Mouse (Mus musculus) CD4-positive, CD25-positive, alpha-beta regulatory T cell, adult 9 weeks (primary cell): Measurements from ENCODE around the gene Cers5. TPM values are rescaled to one million over a fixed set of nuclear protein-coding genes. Genes with fewer than 3 reads are reported as not detected.

Experiments used
- polyA plus RNA-seq: library from polyadenylated mRNA; unstranded; fragments of 100-300 nt; shearing (Covaris generic); gene quantifications from one replicate; pipeline ENCODE4 v1.2.1, GENCODE M21; 2017

The Cers5 gene
- polyA plus RNA-seq: 68.0 TPM

DNA sequence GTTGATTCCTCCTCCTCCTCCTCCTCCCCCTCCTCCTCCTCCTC, at the start of gene Cers5:
TSS of gene Cers5 (minus strand) at position 5 of the 44 bp plus-strand sequence.

DNA sequence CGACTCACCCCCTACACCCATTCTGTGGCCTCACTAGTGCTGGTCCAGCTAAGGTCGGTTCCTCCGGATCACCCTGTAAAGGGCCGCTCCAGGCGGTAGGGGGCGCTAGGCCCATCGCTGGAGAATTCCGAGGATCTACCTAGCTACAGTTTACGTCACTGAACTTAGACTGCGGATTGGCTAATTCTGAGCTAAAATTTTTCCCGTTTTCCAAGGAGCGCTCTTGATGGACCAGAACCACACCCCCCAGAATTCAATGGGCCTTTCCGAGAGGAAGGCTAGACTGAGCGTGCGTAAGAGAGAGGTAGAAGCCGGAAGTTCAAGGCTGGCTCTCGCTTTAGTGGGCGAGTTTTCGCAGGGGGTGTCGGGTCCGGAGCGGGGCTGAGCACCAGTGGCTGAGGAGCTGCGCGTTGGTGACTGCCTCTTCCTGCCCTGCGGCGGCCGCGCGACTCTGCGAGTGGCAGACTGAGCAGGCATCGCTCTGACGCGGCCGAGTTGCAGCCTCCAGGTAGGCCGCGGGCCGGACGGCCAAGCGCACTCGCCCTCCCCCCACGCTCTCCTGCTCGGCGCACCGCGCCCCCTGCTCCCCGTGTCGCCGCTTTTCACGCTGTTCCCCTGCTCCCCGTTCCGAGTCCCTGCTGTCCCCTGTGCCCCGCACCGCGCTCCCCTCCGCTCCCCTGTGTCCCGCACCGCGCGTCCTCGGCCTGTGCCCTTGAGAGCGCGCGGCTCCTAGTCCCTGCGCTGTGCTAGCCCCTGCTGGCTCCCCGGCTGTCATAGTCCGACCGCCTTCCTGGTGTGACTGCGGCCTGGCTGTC, 47.1 kb downstream of the Cers5 start, which contains the start of gene Cox14:
TSS of gene Cox14 (plus strand) at position 278 of the 815 bp plus-strand sequence.

DNA sequence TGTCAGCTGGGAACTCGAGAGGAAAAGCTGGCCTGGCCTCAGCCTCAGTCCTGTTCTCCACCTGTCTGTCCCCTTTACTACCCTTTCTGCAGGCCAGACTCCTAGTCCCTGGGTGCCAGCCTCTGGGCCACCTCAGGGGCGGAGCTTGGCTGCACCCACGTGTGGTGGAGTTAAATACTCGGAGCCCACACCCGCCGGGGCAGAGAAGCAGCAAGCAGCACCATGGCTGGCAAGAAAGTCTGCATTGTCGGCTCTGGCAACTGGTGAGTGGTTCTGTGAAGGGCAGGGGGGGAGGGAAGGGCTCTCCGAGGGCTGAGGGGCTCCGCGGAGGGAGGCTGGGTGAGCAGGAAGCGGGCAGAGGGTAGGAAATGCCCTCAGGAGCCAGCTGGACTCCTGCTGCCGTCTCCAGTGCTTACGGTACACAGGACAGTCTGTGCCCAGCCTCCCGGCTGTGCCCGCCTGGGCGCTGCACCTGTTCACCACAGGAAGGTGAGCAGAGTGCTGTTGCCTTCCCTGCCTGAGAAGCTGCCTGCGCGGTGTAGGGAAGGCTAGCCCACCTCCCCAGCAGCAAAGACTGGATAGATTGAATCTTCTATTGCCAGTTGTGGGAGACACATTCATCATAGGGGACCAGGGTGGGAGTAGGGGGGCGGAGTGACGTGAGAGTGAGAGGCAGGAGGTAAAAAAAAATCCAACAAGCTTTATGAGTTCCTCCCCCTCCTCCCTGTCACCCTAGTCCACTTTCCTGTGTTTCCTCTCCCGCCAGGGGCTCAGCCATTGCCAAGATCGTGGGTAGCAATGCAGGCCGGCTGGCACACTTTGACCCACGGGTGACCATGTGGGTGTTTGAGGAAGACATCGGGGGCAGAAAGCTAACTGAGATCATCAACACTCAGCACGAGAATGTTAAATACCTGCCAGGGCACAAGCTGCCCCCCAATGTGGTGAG, 55.0 kb downstream of the Cers5 start, which contains the start of gene Gpd1:
TSS of gene Gpd1 (plus strand) at position 130 of the 949 bp plus-strand sequence.

DNA sequence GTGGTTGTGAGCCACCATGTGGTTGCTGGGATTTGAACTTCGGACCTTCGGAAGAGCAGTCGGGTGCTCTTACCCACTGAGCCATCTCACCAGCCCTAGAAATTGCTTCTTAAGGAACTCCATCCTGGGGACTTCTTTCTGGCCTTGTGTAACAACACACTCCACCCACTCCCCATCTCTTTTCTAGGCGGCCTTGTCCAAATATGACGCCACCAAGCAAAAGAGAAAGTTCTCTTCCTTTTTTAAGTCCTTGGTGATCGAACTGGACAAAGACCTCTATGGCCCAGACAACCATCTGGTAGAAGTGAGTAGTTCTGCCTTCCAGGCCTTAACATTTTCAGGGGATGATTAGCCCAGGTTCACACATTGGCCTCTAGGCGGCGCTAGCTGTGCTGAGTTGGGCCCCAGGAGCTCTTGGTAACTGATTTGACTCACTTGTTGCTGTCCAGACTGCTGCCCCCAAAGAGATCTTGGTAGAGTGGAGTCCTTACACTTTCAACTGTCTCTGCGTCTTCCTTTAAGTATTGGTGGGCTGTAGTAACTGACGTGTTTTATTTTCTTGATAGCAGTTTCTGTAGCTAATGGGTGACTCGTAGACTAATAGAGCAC, 67.1 kb downstream of the Cers5 start, which contains the start of gene Gm17349:
TSS of gene Gm17349 (minus strand) at position 51 of the 609 bp plus-strand sequence.

DNA sequence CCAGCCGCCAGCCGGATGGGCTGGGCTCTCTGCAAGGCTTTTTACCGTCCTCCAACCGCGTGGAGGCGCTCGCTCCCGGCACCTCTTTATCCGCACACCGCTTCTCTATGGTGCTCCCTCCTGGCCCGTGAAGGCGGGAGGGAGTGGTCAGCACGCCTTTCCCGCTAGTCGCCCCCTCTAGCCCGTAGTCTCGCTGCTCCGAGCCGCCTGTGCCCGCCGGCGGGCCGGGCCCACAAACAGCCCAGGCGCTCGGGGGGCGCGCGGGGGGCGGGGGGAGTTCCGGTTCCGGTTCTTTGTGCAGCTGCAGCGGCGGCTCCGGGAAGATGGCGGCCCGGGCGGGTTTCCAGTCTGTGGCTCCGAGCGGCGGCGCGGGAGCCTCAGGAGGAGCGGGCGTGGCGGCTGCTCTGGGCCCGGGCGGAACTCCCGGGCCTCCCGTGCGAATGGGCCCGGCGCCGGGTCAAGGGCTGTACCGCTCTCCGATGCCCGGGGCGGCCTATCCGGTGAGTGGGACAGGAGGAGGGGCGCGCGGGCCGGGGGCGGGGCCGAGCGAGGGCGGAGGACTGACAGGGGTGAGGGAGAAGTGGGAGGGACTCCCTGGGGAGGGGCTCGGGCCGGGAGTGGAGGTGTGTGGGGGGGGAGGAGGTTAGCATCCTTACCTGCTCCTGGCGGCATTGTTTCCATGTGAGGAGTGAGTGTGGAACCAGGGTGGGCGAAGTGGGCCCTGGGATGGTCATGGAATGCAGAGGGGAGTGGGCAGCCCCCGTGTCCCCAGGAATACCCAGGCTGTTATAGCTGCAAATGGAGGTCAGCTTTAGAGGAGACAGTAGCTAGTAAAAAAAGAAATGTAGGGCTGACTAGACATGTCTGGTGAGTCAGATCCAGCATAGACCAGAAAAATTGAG, 70.4 kb downstream of the Cers5 start, which contains the start of gene Smarcd1:
TSS of gene Smarcd1 (plus strand) at position 131 of the 902 bp plus-strand sequence.

Other genes with a start within 250 kb of the Cers5 start
- gene Faim2, start 244.7 kb downstream of the Cers5 start, polyA plus RNA-seq: 0.16 TPM
- not detected for gene Aqp2, start 193.8 kb downstream of the Cers5 start, polyA plus RNA-seq
- not detected for gene Aqp5, start 182.1 kb downstream of the Cers5 start, polyA plus RNA-seq
- not detected for gene Aqp6, start 171.5 kb downstream of the Cers5 start, polyA plus RNA-seq
- 22.3 TPM for gene Racgap1, start 121.2 kb downstream of the Cers5 start, polyA plus RNA-seq
- gene Asic1, start 102.5 kb downstream of the Cers5 start, polyA plus RNA-seq: 0.10 TPM
- gene Smarcd1, start 70.8 kb downstream of the Cers5 start, polyA plus RNA-seq: 12.0 TPM
- not detected for gene Gm17349, start 67.4 kb downstream of the Cers5 start, polyA plus RNA-seq
- gene Gpd1, start 55.4 kb downstream of the Cers5 start, polyA plus RNA-seq: 0.16 TPM
- gene Cox14, start 47.3 kb downstream of the Cers5 start, polyA plus RNA-seq: 197 TPM
- 4.9 TPM for gene Lima1, start 102.6 kb upstream of the Cers5 start, polyA plus RNA-seq
- not detected for gene Fam186a, start 194.2 kb upstream of the Cers5 start, polyA plus RNA-seq
- gene Larp4, start 197.2 kb upstream of the Cers5 start, polyA plus RNA-seq: 80.0 TPM